Mouse (Mus musculus): Measurements from ENCODE around the gene Helz.
"Not testable (repeated sequence)": the region's sequence is repeated elsewhere in the genome, so short reads cannot be mapped to it uniquely, and the experiment has no call there.

Gene Helz

GRCm38 (mm10) chr11:107548204-107548975, 660 bp downstream of the Helz start:
- DNase-seq (ENCODE audit: low spot score in 2 of 2): peak; percentile 6 to 10

DNA sequence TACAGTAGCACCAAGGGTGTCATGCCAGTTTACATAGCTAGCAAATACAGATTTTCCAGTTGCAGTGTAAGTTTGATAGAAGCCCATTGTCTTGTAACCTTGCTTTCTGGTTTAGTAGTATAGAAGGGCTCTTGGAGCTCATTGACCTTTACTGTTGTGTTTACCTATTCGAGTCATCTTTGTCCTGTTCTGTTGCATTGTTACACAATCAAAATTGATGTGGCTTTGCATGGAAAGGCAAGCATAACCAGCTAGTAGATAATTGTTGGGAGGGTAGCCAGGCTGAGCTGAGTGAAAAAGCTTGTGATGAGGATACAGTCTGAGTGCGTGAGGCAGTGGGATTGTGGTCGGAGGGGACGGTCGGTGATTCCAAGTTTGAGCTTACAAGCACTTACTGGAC, 12.1 kb downstream of the Helz start:
- DNase-seq (ENCODE audit: low spot score in 2 of 2): no peak

GRCm38 (mm10) chr11:107567431-107567830, 19.7 kb downstream of the Helz start:
- DNase-seq (ENCODE audit: low spot score in 2 of 2): no peak

DNA sequence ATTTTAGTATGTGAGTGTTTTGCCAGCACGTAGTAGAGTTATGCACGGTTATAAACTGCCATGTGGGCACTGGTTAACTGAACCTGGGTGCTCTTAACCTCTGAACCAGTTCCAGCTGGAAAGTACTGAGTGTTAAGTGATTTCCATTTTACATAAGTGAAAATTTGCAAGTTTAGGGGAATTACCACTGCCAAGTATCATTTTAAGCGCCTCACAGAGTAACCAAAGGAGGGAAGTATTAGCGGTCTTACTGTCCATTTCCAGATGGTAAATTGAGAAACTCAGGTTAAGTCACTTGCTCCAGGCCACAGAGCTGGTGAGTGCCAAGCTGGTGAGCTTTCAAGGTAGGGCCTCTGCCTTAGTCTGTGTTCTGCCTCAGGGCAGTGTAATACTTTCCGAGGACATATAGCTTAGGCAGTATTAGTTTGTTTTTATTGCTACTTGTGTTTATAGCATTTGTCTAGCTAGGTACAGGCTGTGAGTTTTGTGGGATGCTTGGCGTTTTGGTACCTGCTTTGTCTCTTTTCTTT, 20.8 kb downstream of the Helz start:
- DNase-seq (ENCODE audit: low spot score in 2 of 2): no peak

DNA sequence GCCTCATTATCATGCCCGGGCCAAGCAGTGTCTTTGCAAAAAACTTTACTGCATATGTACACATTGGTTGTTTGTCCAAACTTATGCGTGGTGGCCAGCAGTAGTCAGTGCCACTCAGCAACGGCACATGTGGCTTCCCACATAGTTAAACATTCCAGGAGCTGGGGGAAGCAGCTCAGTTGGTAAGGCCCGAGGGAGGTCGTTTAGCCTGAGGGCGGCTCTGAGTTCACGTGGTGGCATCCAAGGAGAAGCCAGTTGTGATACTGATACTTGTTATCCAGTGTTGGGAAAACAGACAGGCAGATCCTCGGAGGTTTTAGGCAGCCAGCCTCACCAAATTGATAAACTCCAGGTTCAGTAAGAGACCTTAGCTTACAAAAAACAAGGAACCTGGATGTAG, 23.2 kb downstream of the Helz start:
- not testable (repeated sequence) for DNase-seq (ENCODE audit: low spot score in 2 of 2)

DNA sequence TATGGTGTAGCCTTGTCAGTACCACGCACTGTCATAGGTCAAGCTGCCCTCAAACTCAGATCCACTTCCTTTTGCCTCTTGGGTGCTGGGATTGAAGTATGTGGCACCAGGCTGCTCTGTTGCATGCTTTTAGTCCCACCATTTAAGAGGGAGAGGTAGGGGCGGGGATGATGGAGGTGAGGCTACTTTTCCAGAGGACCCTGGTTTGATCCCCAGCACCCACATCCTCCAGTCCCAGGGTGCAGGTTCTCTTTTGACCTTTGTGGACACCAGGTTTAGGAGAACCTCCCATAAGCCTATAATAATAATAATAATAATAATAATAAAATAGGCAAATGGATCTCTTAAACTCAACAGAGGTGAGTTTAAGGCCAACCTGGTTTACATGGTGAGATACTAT, 23.6 kb downstream of the Helz start:
- no peak for DNase-seq (ENCODE audit: low spot score in 2 of 2)

- no peak for DNase-seq (ENCODE audit: low spot score in 2 of 2)
Observed at GRCm38 (mm10) chr11:107572551-107572950, 24.8 kb downstream of the Helz start.

DNA sequence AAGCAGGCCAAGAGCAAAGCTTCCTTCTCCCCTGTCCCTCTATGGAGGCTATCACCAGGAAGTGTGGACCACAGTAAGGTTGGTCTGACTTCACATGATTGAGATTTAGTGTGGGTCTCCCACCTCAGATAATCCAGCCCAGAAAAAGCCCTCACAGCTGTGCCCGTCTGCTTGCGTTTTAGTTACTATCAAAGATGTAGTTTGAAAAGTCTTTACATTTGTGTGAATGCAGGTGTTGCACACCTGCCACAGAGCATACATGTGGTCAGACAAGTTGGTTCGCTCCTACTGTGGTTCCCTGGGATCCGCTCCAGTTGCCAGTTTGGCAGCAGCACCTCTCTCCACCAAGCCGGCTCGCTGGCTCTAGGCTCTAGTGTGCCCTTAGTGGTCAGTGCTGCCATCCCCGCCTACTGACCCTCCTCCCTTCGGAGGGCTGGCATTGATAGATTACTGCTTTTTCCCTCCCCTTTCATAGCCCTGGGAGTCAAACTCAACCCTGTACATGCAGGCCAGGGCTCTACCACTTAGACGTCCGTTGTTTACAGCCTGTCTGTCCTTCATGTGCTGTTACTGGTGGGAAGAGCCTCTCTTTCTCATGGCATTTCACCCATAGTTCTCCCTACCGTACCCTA, 25.4 kb downstream of the Helz start:
- DNase-seq (ENCODE audit: low spot score in 2 of 2): no peak

DNA sequence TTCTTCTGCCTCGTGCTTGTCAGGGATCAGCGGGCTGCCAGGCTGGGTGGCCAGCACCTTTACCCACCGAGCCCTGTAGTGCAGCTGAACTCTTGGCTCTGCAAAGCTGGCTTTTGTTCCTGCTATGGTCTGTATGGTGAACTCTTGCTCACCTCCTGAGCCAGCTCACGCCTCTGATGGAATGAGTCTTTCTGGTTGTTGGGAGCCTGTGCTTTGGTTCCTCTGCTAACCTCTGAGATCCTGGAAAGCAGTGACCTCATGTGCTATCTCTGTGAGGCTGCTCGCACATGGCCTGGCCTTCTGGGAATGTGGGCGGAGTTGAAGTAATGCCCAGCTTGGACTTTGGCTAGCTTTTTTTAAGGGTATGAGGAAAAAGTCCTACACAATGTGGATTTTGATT, 26.1 kb downstream of the Helz start:
- no peak for DNase-seq (ENCODE audit: low spot score in 2 of 2)

DNA sequence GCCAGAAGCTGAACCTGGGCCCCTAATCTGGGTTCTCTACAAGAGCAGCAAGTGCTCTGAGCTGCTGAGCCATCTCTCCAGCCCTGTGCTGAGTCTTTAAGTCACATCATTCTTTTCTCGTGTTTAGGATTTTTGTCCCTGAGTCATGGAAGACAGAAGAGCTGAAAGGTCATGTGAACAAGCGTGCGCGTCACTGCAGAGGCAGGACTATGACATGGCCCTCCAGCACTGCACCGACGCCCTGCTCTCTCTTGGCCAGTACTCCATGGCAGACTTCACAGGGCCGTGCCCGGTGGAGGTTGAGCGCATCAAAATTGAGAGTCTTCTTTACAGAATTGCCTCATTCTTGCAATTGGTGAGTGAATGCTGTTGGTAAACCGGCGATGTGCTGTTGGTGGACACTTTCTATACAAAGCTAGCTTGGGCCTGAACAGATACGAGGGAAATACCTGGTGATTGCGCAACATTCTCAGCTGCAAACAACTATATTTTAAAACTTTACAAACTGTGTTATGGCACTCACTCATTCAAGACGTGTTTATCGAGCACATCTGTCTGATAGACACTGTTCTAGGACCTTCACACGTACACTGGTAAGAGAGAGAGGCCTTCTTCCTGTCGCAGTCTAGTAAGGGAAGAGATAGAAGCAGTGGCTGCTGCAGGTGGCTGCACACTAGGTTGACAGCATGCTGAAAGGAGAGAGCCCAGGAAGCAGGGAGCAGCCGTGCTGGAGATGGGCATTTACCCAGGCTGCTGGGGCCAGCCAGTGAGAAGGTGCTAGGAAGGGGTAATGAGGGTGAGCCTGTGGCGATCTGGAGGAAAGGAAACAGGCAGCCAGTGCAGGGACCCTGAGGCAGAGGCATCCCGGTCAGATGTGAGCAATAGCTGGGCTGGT, 27.3 kb downstream of the Helz start:
- DNase-seq (ENCODE audit: low spot score in 2 of 2): no peak

DNA sequence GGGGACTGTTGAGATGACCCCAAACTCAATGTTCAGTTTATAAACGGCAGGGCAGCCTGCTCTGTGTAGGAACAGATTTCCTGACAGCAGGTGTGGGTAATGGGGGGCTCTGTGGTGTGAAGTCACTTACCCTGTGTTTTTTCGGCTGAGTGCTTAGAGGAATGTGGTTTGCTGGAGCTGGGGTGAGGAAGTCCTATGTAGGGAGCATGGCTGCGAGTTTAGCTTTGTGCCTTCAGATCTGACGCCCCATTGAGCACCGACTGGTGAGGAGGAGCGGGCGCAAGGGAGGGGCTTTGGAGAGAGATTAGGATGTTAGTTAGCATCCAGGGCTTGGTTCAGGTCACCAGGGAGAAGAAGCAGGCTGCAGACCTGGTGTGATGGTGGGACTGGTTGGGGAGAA, 28.5 kb downstream of the Helz start:
- no peak for DNase-seq (ENCODE audit: low spot score in 2 of 2)

DNA sequence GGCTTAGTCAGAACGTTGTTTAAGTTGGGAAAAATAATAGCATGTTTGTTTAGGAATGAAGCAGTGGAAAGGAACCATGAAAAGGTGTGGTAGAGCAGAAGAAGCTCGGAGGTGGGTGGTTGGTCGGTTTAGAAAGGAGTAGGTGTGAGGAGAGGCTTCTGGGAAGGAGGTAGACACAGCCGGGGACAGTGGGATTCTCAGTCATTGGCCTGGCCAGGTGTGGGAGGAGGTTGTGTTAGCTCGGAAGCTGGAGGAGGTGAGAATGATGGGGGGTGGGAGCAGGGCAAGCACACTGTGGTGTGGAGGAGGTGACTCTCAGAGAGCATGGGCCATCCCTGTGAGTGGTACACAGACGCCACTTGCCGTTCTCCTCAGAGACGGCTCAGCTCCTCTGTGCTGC, 29.7 kb downstream of the Helz start:
- no peak for DNase-seq (ENCODE audit: low spot score in 2 of 2)

- no peak for DNase-seq (ENCODE audit: low spot score in 2 of 2)
Observed at GRCm38 (mm10) chr11:107578226-107578625, 30.5 kb downstream of the Helz start.

DNA sequence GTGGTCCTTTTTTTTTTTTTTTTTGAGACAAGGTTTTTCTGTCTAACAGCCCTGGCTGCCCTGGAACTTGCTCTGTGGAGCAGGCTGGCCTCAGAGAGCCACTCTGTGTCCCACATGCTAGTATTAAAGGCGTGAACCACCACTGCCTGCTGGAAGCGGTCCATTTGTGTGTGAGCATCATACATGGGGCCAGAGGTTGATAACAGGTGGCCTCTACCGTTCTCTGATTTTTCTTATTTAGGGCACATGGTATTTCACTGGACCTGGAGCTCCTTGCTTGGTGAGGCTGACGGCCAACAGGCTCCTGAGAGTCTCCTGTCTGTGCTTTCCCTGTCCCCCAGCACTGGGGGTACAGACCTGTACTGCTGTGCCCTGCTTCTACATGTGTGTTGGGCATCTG, 33.1 kb downstream of the Helz start:
- DNase-seq (ENCODE audit: low spot score in 2 of 2): no peak

- DNase-seq (ENCODE audit: low spot score in 2 of 2): no peak
Observed at GRCm38 (mm10) chr11:107584660-107585451, 37.1 kb downstream of the Helz start.

- not testable (repeated sequence) for DNase-seq (ENCODE audit: low spot score in 2 of 2)
Observed at GRCm38 (mm10) chr11:107586129-107586528, 38.4 kb downstream of the Helz start.

DNA sequence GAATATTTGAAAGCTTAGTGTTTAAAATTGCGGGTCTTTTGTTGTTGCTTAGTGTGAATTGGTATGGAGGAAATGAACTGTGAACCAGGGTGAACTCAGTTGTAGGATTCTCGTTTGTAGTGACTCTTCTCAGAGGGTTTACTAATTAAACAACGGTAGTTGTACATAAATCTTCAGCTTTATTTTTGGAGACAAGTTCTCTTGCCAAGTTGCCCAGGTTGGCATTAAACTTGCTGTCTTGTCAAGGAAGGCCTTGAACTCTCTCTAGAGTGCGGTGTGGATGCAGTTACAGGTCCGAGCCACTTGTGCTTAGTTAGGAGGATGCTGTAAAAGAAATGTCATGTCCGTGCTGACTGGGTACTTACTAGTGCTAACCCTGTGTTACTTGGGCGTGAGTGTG, 39.4 kb downstream of the Helz start:
- no peak for DNase-seq (ENCODE audit: low spot score in 2 of 2)

- DNase-seq (ENCODE audit: low spot score in 2 of 2): no peak
Observed at GRCm38 (mm10) chr11:107592575-107592974, 44.8 kb downstream of the Helz start.

DNA sequence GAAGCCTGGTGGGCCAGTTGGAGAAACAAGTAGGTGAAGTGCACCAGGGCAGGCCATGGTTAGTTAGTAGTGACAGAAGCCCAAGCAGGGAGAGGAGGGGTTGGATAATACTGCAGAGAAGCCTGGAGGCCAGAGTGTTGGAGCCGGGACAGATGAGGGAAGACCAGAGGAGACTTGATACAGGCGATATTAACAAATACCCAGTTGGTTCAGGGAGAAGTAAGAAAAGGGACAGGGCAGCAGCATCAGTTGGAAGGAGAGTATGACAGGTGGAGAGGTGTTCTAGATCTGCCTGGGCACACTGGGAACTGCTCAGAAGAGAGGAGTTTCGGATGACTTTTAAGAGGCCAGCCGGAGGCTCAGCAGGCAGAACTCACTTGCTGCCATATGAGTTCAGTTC, 49.7 kb downstream of the Helz start:
- no peak for DNase-seq (ENCODE audit: low spot score in 2 of 2)

GRCm38 (mm10) chr11:107605694-107606093, 58.0 kb downstream of the Helz start:
- DNase-seq (ENCODE audit: low spot score in 2 of 2): no peak

DNA sequence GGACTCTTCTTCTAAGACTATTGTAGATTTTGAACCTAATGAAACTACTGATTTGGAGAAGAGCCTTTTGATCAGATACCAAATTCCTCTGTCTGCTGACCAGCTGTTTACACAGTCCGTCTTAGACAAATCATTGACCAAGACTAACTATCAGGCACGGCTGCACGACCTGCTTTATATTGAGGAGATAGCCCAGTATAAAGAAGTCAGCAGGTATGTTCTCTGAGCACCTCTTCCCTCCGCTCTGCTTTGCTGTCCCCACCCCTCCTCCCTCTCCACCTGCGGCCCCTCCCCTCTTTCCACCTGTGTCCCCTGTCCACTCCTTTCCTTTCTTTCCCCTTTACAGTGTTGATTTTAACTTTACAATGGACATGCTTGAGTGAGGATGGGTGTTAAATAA, 66.2 kb downstream of the Helz start:
- DNase-seq (ENCODE audit: low spot score in 2 of 2): no peak

Data from spleen, postnatal 36 days (tissue).